Mouse (Mus musculus) cerebellum, postnatal 10 days (tissue): ENCODE measurements at regions not wholly inside any gene's neighbourhood (a gene's known extent, or its start where the extent isn't known, plus 50 kb on each side); places are given as distances from the start of the nearest gene placed in this dataset.
A peak's percentile ranks its signal among the peaks of the same experiment; 100 is the strongest.
"Not testable (repeated sequence)": the region's sequence is repeated elsewhere in the genome, so short reads cannot be mapped to it uniquely, and the experiment has no call there.

Experiments used
- DNase-seq, 2 experiments: peaks; one replicate each; pipeline ENCODE4 v3.0.0; 2021; ENCODE audit warnings: mixed read lengths in 2 of 2

GRCm38 (mm10) chr13:52105989-52106642 lies 259.6 kb downstream of the Gadd45g start:
- no peak for DNase-seq

GRCm38 (mm10) chr13:52108349-52108921 lies 262.0 kb downstream of the Gadd45g start:
- DNase-seq = no peak

GRCm38 (mm10) chr13:52109039-52109759 lies 262.7 kb downstream of the Gadd45g start:
- DNase-seq = peak; percentile 44 to 49

GRCm38 (mm10) chr13:52110750-52111149 lies 264.3 kb downstream of the Gadd45g start:
- DNase-seq = peak in 1 of 2 experiments; percentile 44

- DNase-seq = peak; percentile 82 to 86
These were observed 267.1 kb downstream of the Gadd45g start for GRCm38 (mm10) chr13:52113549-52113948.

- no peak for DNase-seq
These were observed 268.0 kb downstream of the Gadd45g start for GRCm38 (mm10) chr13:52114431-52114830.

GRCm38 (mm10) chr13:52114962-52115361 lies 268.5 kb downstream of the Gadd45g start:
- DNase-seq = no peak

GRCm38 (mm10) chr13:52116241-52116640 lies 269.8 kb downstream of the Gadd45g start:
- DNase-seq = no peak

GRCm38 (mm10) chr13:52116756-52117155 lies 270.3 kb downstream of the Gadd45g start:
- DNase-seq = peak; percentile 72 to 82

GRCm38 (mm10) chr13:52120795-52121194 lies 274.3 kb downstream of the Gadd45g start:
- DNase-seq = no peak

- no peak for DNase-seq
These were observed 278.6 kb downstream of the Gadd45g start for GRCm38 (mm10) chr13:52125037-52125436.

GRCm38 (mm10) chr13:52127751-52128150 lies 281.3 kb downstream of the Gadd45g start:
- no peak for DNase-seq

- DNase-seq = no peak
These were observed 283.0 kb downstream of the Gadd45g start for GRCm38 (mm10) chr13:52129466-52129865.

- DNase-seq = no peak
These were observed 286.7 kb downstream of the Gadd45g start for GRCm38 (mm10) chr13:52133202-52133601.

- DNase-seq = no peak
These were observed 292.0 kb downstream of the Gadd45g start for GRCm38 (mm10) chr13:52138331-52138945.

GRCm38 (mm10) chr13:52139140-52139809 lies 292.8 kb downstream of the Gadd45g start:
- DNase-seq = no peak

- no peak for DNase-seq
These were observed 293.7 kb downstream of the Gadd45g start for GRCm38 (mm10) chr13:52140221-52140620.

GRCm38 (mm10) chr13:52144066-52144465 lies 297.6 kb downstream of the Gadd45g start:
- DNase-seq = not testable (repeated sequence)

GRCm38 (mm10) chr13:52145926-52146325 lies 299.4 kb downstream of the Gadd45g start:
- DNase-seq = no peak

GRCm38 (mm10) chr13:52150281-52150680 lies 303.8 kb downstream of the Gadd45g start:
- no peak for DNase-seq

GRCm38 (mm10) chr13:52151777-52152176 lies 305.3 kb downstream of the Gadd45g start:
- DNase-seq = no peak

- no peak for DNase-seq
These were observed 305.7 kb downstream of the Gadd45g start for GRCm38 (mm10) chr13:52152221-52152620.

- no peak for DNase-seq
These were observed 306.6 kb downstream of the Gadd45g start for GRCm38 (mm10) chr13:52153030-52153429.
